Mouse (Mus musculus): ENCODE measurements around the gene Bpi. TPM values are rescaled to one million over a fixed set of nuclear protein-coding genes. Genes with fewer than 3 reads are reported as not detected.

The Bpi gene
- polyA plus RNA-seq, 1 experiment = not detected

GRCm38 (mm10) chr2:158211764-158212471 is 46.0 kb upstream of the Bpi start:
- TF ChIP-seq USF1 (IDR thresholded peaks at IDR 0.05; ENCODE audit: low read depth) (peak; percentile 46), TCF12 (IDR thresholded peaks at IDR 0.05; ENCODE audit: insufficient read depth, poor library complexity, severe bottlenecking) (no peak)
- H3K4me2 ChIP-seq (ENCODE audit: low read depth) = no peak overlapping the region
- no peak overlapping the region for H3K4me3 ChIP-seq
- no peaks in the 10 kb centered on the region for H3K79me2 ChIP-seq (ENCODE audit: control insufficient read depth, insufficient read depth)
- no peaks in the 10 kb centered on the region for H3K36me3 ChIP-seq (ENCODE audit: control insufficient read depth, insufficient read depth)
- no peak overlapping the region for H3ac ChIP-seq (ENCODE audit: control insufficient read depth, insufficient read length)
- H3K27me3 ChIP-seq (ENCODE audit: control insufficient read depth, insufficient read depth, insufficient read length) = peaks cover 9% of the 10 kb centered on the region

GRCm38 (mm10) chr2:158215283-158216117 is 42.4 kb upstream of the Bpi start:
- Histone ChIP-seq H3K36me3 (ENCODE audit: control insufficient read depth, insufficient read depth) (no peaks in the 10 kb centered on the region), H3K4me2 (ENCODE audit: low read depth) (no peak overlapping the region), H3K4me3 (no peak overlapping the region), H3K27me3 (ENCODE audit: control insufficient read depth, insufficient read depth, insufficient read length) (peaks cover 9% of the 10 kb centered on the region), H3K79me2 (ENCODE audit: control insufficient read depth, insufficient read depth) (no peaks in the 10 kb centered on the region), H3ac (ENCODE audit: control insufficient read depth, insufficient read length) (no peak overlapping the region)
- no peak for TF ChIP-seq SRF (IDR thresholded peaks at IDR 0.05; ENCODE audit: control insufficient read depth, insufficient read length, low read depth)
- no peak for TF ChIP-seq POLR2AphosphoS2 (IDR thresholded peaks at IDR 0.05; ENCODE audit: insufficient read length, low read depth)
- TF ChIP-seq TCF3 (IDR thresholded peaks at IDR 0.05; ENCODE audit: insufficient read length, low read depth) = no peak
- no peak for TF ChIP-seq MYOD1 (IDR thresholded peaks at IDR 0.05; ENCODE audit: control insufficient read depth in 1 of 3, insufficient read length in 2 of 3, low read depth in 2 of 3)

GRCm38 (mm10) chr2:158216510-158216909 is 41.4 kb upstream of the Bpi start:
- Histone ChIP-seq H3K79me2 (ENCODE audit: control insufficient read depth, insufficient read depth) (no peaks in the 10 kb centered on the region), H3K4me3 (no peak overlapping the region), H3K27me3 (ENCODE audit: control insufficient read depth, insufficient read depth, insufficient read length) (peaks cover 9% of the 10 kb centered on the region), H3K36me3 (ENCODE audit: control insufficient read depth, insufficient read depth) (no peaks in the 10 kb centered on the region), H3K4me2 (ENCODE audit: low read depth) (no peak overlapping the region), H3ac (ENCODE audit: control insufficient read depth, insufficient read length) (no peak overlapping the region)
- TF ChIP-seq USF1 (IDR thresholded peaks at IDR 0.05; ENCODE audit: low read depth) = no peak
- TF ChIP-seq POLR2A (IDR thresholded peaks at IDR 0.05; ENCODE audit: insufficient read length, low read depth) = no peak
- no peak for TF ChIP-seq TCF3 (IDR thresholded peaks at IDR 0.05; ENCODE audit: insufficient read length, low read depth)
- TF ChIP-seq POLR2AphosphoS2 (IDR thresholded peaks at IDR 0.05; ENCODE audit: insufficient read length, low read depth) = no peak
- TF ChIP-seq TCF12 (IDR thresholded peaks at IDR 0.05; ENCODE audit: insufficient read depth, poor library complexity, severe bottlenecking) = no peak
- no peak for TF ChIP-seq REST (IDR thresholded peaks at IDR 0.05; ENCODE audit: insufficient read depth, insufficient read length)
- TF ChIP-seq MYOG (IDR thresholded peaks at IDR 0.05; ENCODE audit: control insufficient read depth in 1 of 3, insufficient read depth in 1 of 3, insufficient read length in 2 of 3, low read depth in 2 of 3) = no peak
- no peak for TF ChIP-seq E2F4 (IDR thresholded peaks at IDR 0.05; ENCODE audit: insufficient read depth)
- TF ChIP-seq CEBPB (IDR thresholded peaks at IDR 0.05; ENCODE audit: insufficient read depth, poor library complexity, severe bottlenecking) = no peak
- no peak for TF ChIP-seq MYOD1 (IDR thresholded peaks at IDR 0.05; ENCODE audit: control insufficient read depth in 1 of 3, insufficient read length in 2 of 3, low read depth in 2 of 3)
- TF ChIP-seq SRF (IDR thresholded peaks at IDR 0.05; ENCODE audit: control insufficient read depth, insufficient read length, low read depth) = no peak
- TF ChIP-seq MAX (IDR thresholded peaks at IDR 0.05; ENCODE audit: low read depth) = no peak

- Histone ChIP-seq H3ac (ENCODE audit: control insufficient read depth, insufficient read length) (no peak overlapping the region), H3K27me3 (ENCODE audit: control insufficient read depth, insufficient read depth, insufficient read length) (peaks cover 1% of the 10 kb centered on the region), H3K4me2 (ENCODE audit: low read depth) (no peak overlapping the region), H3K4me3 (no peak overlapping the region), H3K36me3 (ENCODE audit: control insufficient read depth, insufficient read depth) (no peaks in the 10 kb centered on the region), H3K79me2 (ENCODE audit: control insufficient read depth, insufficient read depth) (no peaks in the 10 kb centered on the region)
- TF ChIP-seq POLR2AphosphoS2 (IDR thresholded peaks at IDR 0.05; ENCODE audit: insufficient read length, low read depth) (no peak), USF1 (IDR thresholded peaks at IDR 0.05; ENCODE audit: low read depth) (peak; percentile 46), MYOD1 (IDR thresholded peaks at IDR 0.05; ENCODE audit: control insufficient read depth in 1 of 3, insufficient read length in 2 of 3, low read depth in 2 of 3) (no peak), REST (IDR thresholded peaks at IDR 0.05; ENCODE audit: insufficient read depth, insufficient read length) (no peak)
Observed at GRCm38 (mm10) chr2:158219562-158219961, 38.3 kb upstream of the Bpi start.

GRCm38 (mm10) chr2:158221446-158222084 is 36.3 kb upstream of the Bpi start:
- no peak overlapping the region for H3ac ChIP-seq (ENCODE audit: control insufficient read depth, insufficient read length)
- H3K27me3 ChIP-seq (ENCODE audit: control insufficient read depth, insufficient read depth, insufficient read length) = no peaks in the 10 kb centered on the region
- TF ChIP-seq MAX (IDR thresholded peaks at IDR 0.05; ENCODE audit: low read depth) (no peak), POLR2A (IDR thresholded peaks at IDR 0.05; ENCODE audit: insufficient read length, low read depth) (no peak), MYOG (IDR thresholded peaks at IDR 0.05; ENCODE audit: control insufficient read depth in 1 of 3, insufficient read depth in 1 of 3, insufficient read length in 2 of 3, low read depth in 2 of 3) (no peak), E2F4 (IDR thresholded peaks at IDR 0.05; ENCODE audit: insufficient read depth) (no peak), POLR2AphosphoS2 (IDR thresholded peaks at IDR 0.05; ENCODE audit: insufficient read length, low read depth) (no peak), MYOD1 (IDR thresholded peaks at IDR 0.05; ENCODE audit: control insufficient read depth in 1 of 3, insufficient read length in 2 of 3, low read depth in 2 of 3) (no peak), CEBPB (IDR thresholded peaks at IDR 0.05; ENCODE audit: insufficient read depth, poor library complexity, severe bottlenecking) (no peak), REST (IDR thresholded peaks at IDR 0.05; ENCODE audit: insufficient read depth, insufficient read length) (no peak)
- H3K4me3 ChIP-seq = no peak overlapping the region
- H3K36me3 ChIP-seq (ENCODE audit: control insufficient read depth, insufficient read depth) = no peaks in the 10 kb centered on the region
- H3K79me2 ChIP-seq (ENCODE audit: control insufficient read depth, insufficient read depth) = no peaks in the 10 kb centered on the region
- H3K4me2 ChIP-seq (ENCODE audit: low read depth) = no peak overlapping the region
